Mouse (Mus musculus) midbrain, postnatal 0 days (tissue): Measurements from ENCODE around the gene Ctsh. TPM values are rescaled to one million over a fixed set of nuclear protein-coding genes. Genes with fewer than 3 reads are reported as not detected.
A peak's percentile ranks its signal among the peaks of the same experiment; 100 is the strongest.

Source experiments
- ATAC-seq: fragments of 200-750 bp; cut with Nextera tagmentation; 2 replicates; pipeline ENCODE4 v1.8.0; 2017; ENCODE audit warnings: moderate number of reproducible peaks, mild to moderate bottlenecking, moderate TSS enrichment, moderate library complexity; ENCODE audit not compliant: low FRiP score
- DNase-seq: peaks from one replicate; pipeline ENCODE4 v3.0.0-alpha.2; 2015; ENCODE audit warnings: low spot score
- H3K27ac ChIP-seq: fragments of 300-500 bp; sonication (generic); 2 replicates; pipeline ENCODE4 v1.5.1; 2014; ENCODE audit warnings: low read depth, mild to moderate bottlenecking, low read length, mixed read lengths
- H3K27me3 ChIP-seq: fragments of 300-500 bp; sonication (generic); 2 replicates; pipeline ENCODE4 v1.6.1; 2014; ENCODE audit warnings: low read length, control low read depth, mixed read lengths; ENCODE audit not compliant: insufficient read depth
- H3K36me3 ChIP-seq: fragments of 300-500 bp; sonication (generic); 2 replicates; pipeline ENCODE4 v1.6.1; 2014; ENCODE audit warnings: low read length, control low read depth, mixed read lengths; ENCODE audit not compliant: insufficient read depth
- H3K4me1 ChIP-seq: fragments of 300-500 bp; sonication (generic); 2 replicates; pipeline ENCODE4 v1.6.1; 2014; ENCODE audit warnings: mild to moderate bottlenecking, control low read depth, antibody characterized with exemption, low read length, mixed read lengths; ENCODE audit not compliant: insufficient read depth
- H3K4me2 ChIP-seq: fragments of 300-500 bp; sonication (generic); 2 replicates; pipeline ENCODE4 v1.6.1; 2014; ENCODE audit warnings: low read depth, mild to moderate bottlenecking, low read length, mixed read lengths; ENCODE audit not compliant: poor library complexity, severe bottlenecking
- H3K4me3 ChIP-seq: fragments of 300-500 bp; sonication (generic); 2 replicates; pipeline ENCODE4 v1.5.1; 2014; ENCODE audit warnings: low read depth, mild to moderate bottlenecking, low read length, moderate library complexity
- H3K9ac ChIP-seq: fragments of 300-500 bp; sonication (generic); replicated peaks from 2 replicates; pipeline ENCODE4 v1.6.1; 2014; ENCODE audit warnings: mild to moderate bottlenecking, low read length, moderate library complexity, mixed read lengths; ENCODE audit not compliant: poor library complexity, severe bottlenecking
- H3K9me3 ChIP-seq: fragments of 300-500 bp; sonication (generic); 2 replicates; pipeline ENCODE4 v1.6.1; 2016; ENCODE audit warnings: low read length, control low read depth
- CTCF ChIP-seq: IDR thresholded peaks from 2 replicates; pipeline ENCODE4 v1.5.1; 2016; ENCODE audit warnings: antibody characterized with exemption, mild to moderate bottlenecking
- WGBS: fragments of 180-500 bp; shearing (Covaris S2); extraction: QIAGEN DNeasy Blood & Tissue Kit; methylation state at CpG from one replicate; pipeline ENCODE4 v1.1.7; 2014; 5-methylcytosine and 5-hydroxymethylcytosine counted together
- polyA plus RNA-seq: library from polyadenylated mRNA; unstranded; fragments of >200 nt; fragmentation: Nextera tagmentation; extraction: Ambion mirVana; gene quantifications from 2 replicates; pipeline ENCODE4 v1.2.1, GENCODE M21; 2015
- total RNA-seq: library from RNA; depleted of rRNA; stranded (reverse); fragments of >200 nt; gene quantifications from 2 replicates; pipeline ENCODE4 v1.2.3, GENCODE M21; 2014; rRNA removed

Gene Ctsh
- total RNA-seq (18.5 and 21.4 TPM in 2 replicates), polyA plus RNA-seq (33.1 and 35.5 TPM in 2 replicates)

GRCm38 (mm10) chr9:90053852-90054251, at the start of gene Ctsh:
Ctsh (plus strand) TSS chr9:90054152.
- H3K9ac ChIP-seq = peak within 1 kb of the TSS; percentile 24; the same call in 1 of the 2 replicates
- H3K4me1 ChIP-seq = peaks cover 7% of the 10 kb centered on the region; the same call in 1 of the 2 replicates
- H3K4me3 ChIP-seq = peak within 1 kb of the TSS; percentile 38
- H3K4me2 ChIP-seq = peak within 1 kb of the TSS; percentile 74
- H3K9me3 ChIP-seq = no peaks in the 10 kb centered on the region
- ATAC-seq (no peak), DNase-seq (no peak)
- TF ChIP-seq CTCF = no peak
- H3K27me3 ChIP-seq = 0 out of 2 replicates have a peak, but pooled peaks cover 8% of the 10 kb centered on the region
- H3K36me3 ChIP-seq = no peaks in the 10 kb centered on the region
- 90% methylated on average over 2 of the region's 2 CpGs for WGBS
- no peak within 1 kb of the TSS for H3K27ac ChIP-seq

- TF ChIP-seq CTCF = no peak
- ATAC-seq (no peak), DNase-seq (no peak)
- no peak overlapping the region for H3K4me2 ChIP-seq
- no peaks in the 10 kb centered on the region for H3K36me3 ChIP-seq
- H3K9ac ChIP-seq = no peak overlapping the region
- H3K27me3 ChIP-seq = no peaks in the 10 kb centered on the region
- no peaks in the 10 kb centered on the region for H3K4me1 ChIP-seq
- H3K9me3 ChIP-seq = no peaks in the 10 kb centered on the region
- H3K4me3 ChIP-seq = no peak overlapping the region
- 96% methylated on average over 3 of the region's 3 CpGs for WGBS
- no peak overlapping the region for H3K27ac ChIP-seq
Measured at GRCm38 (mm10) chr9:90006432-90006831, 47.5 kb upstream of the Ctsh start.

- DNase-seq (no peak), ATAC-seq (no peak)
- Histone ChIP-seq H3K4me1 (no peaks in the 10 kb centered on the region), H3K4me2 (no peak overlapping the region), H3K9ac (no peak overlapping the region), H3K27me3 (no peaks in the 10 kb centered on the region), H3K9me3 (no peaks in the 10 kb centered on the region), H3K36me3 (no peaks in the 10 kb centered on the region), H3K4me3 (no peak overlapping the region), H3K27ac (no peak overlapping the region)
- TF ChIP-seq CTCF = no peak
- WGBS = 23% methylated on average over 2 of the region's 2 CpGs
Measured at GRCm38 (mm10) chr9:90007094-90007493, 46.9 kb upstream of the Ctsh start.

GRCm38 (mm10) chr9:90008138-90008537, 45.8 kb upstream of the Ctsh start:
- Histone ChIP-seq H3K9ac (no peak overlapping the region), H3K4me1 (no peaks in the 10 kb centered on the region), H3K27me3 (no peaks in the 10 kb centered on the region), H3K27ac (no peak overlapping the region), H3K36me3 (no peaks in the 10 kb centered on the region), H3K4me3 (no peak overlapping the region), H3K4me2 (no peak overlapping the region), H3K9me3 (no peaks in the 10 kb centered on the region)
- WGBS = 92% methylated on average over 6 of the region's 6 CpGs
- no peak for DNase-seq
- no peak for ATAC-seq
- no peak for TF ChIP-seq CTCF

GRCm38 (mm10) chr9:90011849-90012248, 42.1 kb upstream of the Ctsh start:
- TF ChIP-seq CTCF = no peak
- ATAC-seq = no peak
- Histone ChIP-seq H3K4me3 (no peak overlapping the region), H3K4me2 (no peak overlapping the region), H3K9ac (no peak overlapping the region), H3K27me3 (no peaks in the 10 kb centered on the region), H3K9me3 (no peaks in the 10 kb centered on the region), H3K36me3 (no peaks in the 10 kb centered on the region), H3K27ac (no peak overlapping the region), H3K4me1 (no peaks in the 10 kb centered on the region)
- DNase-seq = no peak
- WGBS = 64% methylated on average over 2 of the region's 2 CpGs

GRCm38 (mm10) chr9:90014649-90015048, 39.3 kb upstream of the Ctsh start:
- no peak for DNase-seq
- H3K4me1 ChIP-seq = no peaks in the 10 kb centered on the region
- WGBS = 86% methylated on average over 3 of the region's 3 CpGs
- H3K27ac ChIP-seq = no peak overlapping the region
- H3K27me3 ChIP-seq = no peaks in the 10 kb centered on the region
- no peak overlapping the region for H3K4me2 ChIP-seq
- no peak overlapping the region for H3K9ac ChIP-seq
- no peak for TF ChIP-seq CTCF
- no peak for ATAC-seq
- H3K36me3 ChIP-seq = no peaks in the 10 kb centered on the region
- H3K4me3 ChIP-seq = no peak overlapping the region
- no peaks in the 10 kb centered on the region for H3K9me3 ChIP-seq
